Mouse (Mus musculus): ENCODE results near the gene Vmn2r47.
"Not testable (repeated sequence)": the region's sequence is repeated elsewhere in the genome, so short reads cannot be mapped to it uniquely, and the experiment has no call there.

Gene Vmn2r47

GRCm38 (mm10) chr7:9841225-9841624 lies at the start of gene Vmn2r47:
Vmn2r47 (minus strand) TSS chr7:9841325.
- in situ Hi-C loops (cut with MseI, MboI): not testable (repeated sequence)

DNA sequence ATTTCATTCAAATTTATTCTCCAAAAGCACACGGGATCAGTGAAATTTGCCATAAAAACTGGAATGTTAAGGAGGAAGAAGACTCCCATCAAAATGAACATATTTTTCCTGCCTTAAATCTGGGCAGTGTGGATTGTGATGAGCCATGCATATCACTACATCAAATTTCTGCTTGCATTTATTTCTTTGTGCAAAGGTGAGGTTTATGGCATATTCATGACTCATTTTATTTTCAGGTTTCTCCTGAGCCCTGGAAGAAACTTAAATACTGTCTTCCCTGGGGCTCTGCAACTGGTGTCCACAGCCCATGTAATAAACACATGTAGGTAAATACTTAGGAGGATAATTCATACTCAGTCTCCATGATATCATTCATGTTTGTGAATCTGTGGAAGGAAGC lies 70.7 kb downstream of the Vmn2r47 start, which contains the start of gene Vmn2r46:
Gene Vmn2r46 (minus strand): TSS at position 101 of the 400 bp plus-strand sequence.
- in situ Hi-C loops (cut with MseI, MboI): not testable (repeated sequence)
